ENCODE assay signal across 19 mouse cellular contexts in genomic region chr3:136678386-136678785, GRCm38 (mm10). TPM values are rescaled to one million over a fixed set of nuclear protein-coding genes. Genes with fewer than 3 reads are reported as not detected.
A peak's percentile ranks its signal among the peaks of the same experiment; 100 is the strongest.
DNase-seq lines count a peak whose midpoint lies in the region; ATAC-seq and TF ChIP-seq lines count a peak whose summit lies in the region.
"Had no signal": no experiment of that assay in that cellular context is flagged by ENCODE, and none has a peak within 500 bp of the region (broad histone marks: within the 10 kb centered on the region; RNA-seq: fewer than 3 reads in every experiment).

No protein-coding gene starts in this region.

- no peak for TF ChIP-seq CTCF in lung, embryonic 14.5 days (IDR thresholded peaks at IDR 0.05; ENCODE audit: low read depth)

- no peak overlapping the region for H3K4me2 ChIP-seq in forebrain, embryonic 14.5 days (ENCODE audit: low read length)
- no peak overlapping the region for H3K4me2 ChIP-seq in lung, embryonic 14.5 days
- H3K4me2 ChIP-seq: embryonic facial prominence, embryonic 12.5 days; hindbrain, embryonic 15.5 days; limb, embryonic 13.5 days had no signal

- DNase-seq in adrenal gland, postnatal 10 days = peak; percentile 66
- DNase-seq in adrenal gland, adult 18-20 months (ENCODE audit: low spot score in 2 of 2) = no peak
- peak; percentile 47 for DNase-seq in forebrain, embryonic 14.5 days (ENCODE audit: low spot score)
- no peak for DNase-seq in forebrain, embryonic 10.5 days (ENCODE audit: extremely low spot score, low spot score)
- peak; percentile 85 for DNase-seq in lung, embryonic 14.5 days
- no peak for DNase-seq in lung, postnatal 36 days
- peak; percentile 49 for DNase-seq in Muller cell, postnatal 12 days (ENCODE audit: inconsistent ontology term)
- no peak for DNase-seq in urinary bladder, postnatal 4 days (ENCODE audit: low spot score in 2 of 2)
- DNase-seq: gastrocnemius, postnatal 36 days; heart, postnatal 10 days; kidney, adult 11 months; midbrain, embryonic 14.5 days had no signal

- H3K9ac ChIP-seq in forebrain, embryonic 14.5 days (ENCODE audit: low read length) = no peak overlapping the region
- H3K9ac ChIP-seq in lung, embryonic 14.5 days = no peak overlapping the region
- H3K9ac ChIP-seq: embryonic facial prominence, embryonic 12.5 days; hindbrain, embryonic 15.5 days; limb, embryonic 13.5 days; liver, embryonic 14.5 days had no signal

- H3K4me3 ChIP-seq in forebrain, embryonic 14.5 days (ENCODE audit: low read depth, low read length) = no peak overlapping the region
- no peak overlapping the region for H3K4me3 ChIP-seq in forebrain, embryonic 10.5 days
- H3K4me3 ChIP-seq in lung, embryonic 14.5 days (ENCODE audit: low read depth, low read length) = no peak overlapping the region
- H3K4me3 ChIP-seq: embryonic facial prominence, embryonic 12.5 days; heart, embryonic 10.5 days; hindbrain, embryonic 15.5 days; left cerebral cortex, adult 2 months; limb, embryonic 13.5 days had no signal

- H3K27me3 ChIP-seq in forebrain, embryonic 14.5 days (replicated peaks; ENCODE audit: control insufficient read depth, insufficient read depth, low read length) = no peaks in the 10 kb centered on the region
- H3K27me3 ChIP-seq in forebrain, embryonic 10.5 days (ENCODE audit: poor library complexity, severe bottlenecking) = no peaks in the 10 kb centered on the region
- no peaks in the 10 kb centered on the region for H3K27me3 ChIP-seq in lung, embryonic 14.5 days (ENCODE audit: insufficient read depth, low read length)
- H3K27me3 ChIP-seq: embryonic facial prominence, embryonic 12.5 days; hindbrain, embryonic 15.5 days; limb, embryonic 13.5 days had no signal

- H3K9me3 ChIP-seq in forebrain, embryonic 14.5 days (replicated peaks; ENCODE audit: control insufficient read depth, low read length) = no peaks in the 10 kb centered on the region
- no peaks in the 10 kb centered on the region for H3K9me3 ChIP-seq in forebrain, embryonic 10.5 days
- H3K9me3 ChIP-seq in lung, embryonic 14.5 days (ENCODE audit: low read depth, low read length) = no peaks in the 10 kb centered on the region
- H3K9me3 ChIP-seq: embryonic facial prominence, embryonic 12.5 days; heart, embryonic 10.5 days; hindbrain, embryonic 15.5 days; limb, embryonic 13.5 days had no signal

- H3K36me3 ChIP-seq in forebrain, embryonic 14.5 days (ENCODE audit: control insufficient read depth, insufficient read depth, low read length) = no peaks in the 10 kb centered on the region
- H3K36me3 ChIP-seq in forebrain, embryonic 10.5 days (replicated peaks) = no peaks in the 10 kb centered on the region
- H3K36me3 ChIP-seq in lung, embryonic 14.5 days (ENCODE audit: insufficient read depth) = no peaks in the 10 kb centered on the region
- H3K36me3 ChIP-seq: embryonic facial prominence, embryonic 12.5 days; heart, embryonic 10.5 days; hindbrain, embryonic 15.5 days; limb, embryonic 13.5 days had no signal

- WGBS in forebrain, embryonic 14.5 days = 55% methylated on average over 8 of the region's 8 CpGs
- 85% methylated on average over 8 of the region's 8 CpGs for WGBS in forebrain, embryonic 10.5 days
- WGBS in lung, embryonic 14.5 days = 27% methylated on average over 8 of the region's 8 CpGs

- peaks cover 8% of the 10 kb centered on the region; the same call in 1 of the 2 replicates for H3K4me1 ChIP-seq in forebrain, embryonic 14.5 days (ENCODE audit: control insufficient read depth, insufficient read depth, low read length)
- H3K4me1 ChIP-seq in forebrain, embryonic 10.5 days = peaks cover 21% of the 10 kb centered on the region
- 0 out of 2 replicates have a peak, but pooled peaks cover 2% of the 10 kb centered on the region for H3K4me1 ChIP-seq in lung, embryonic 14.5 days (ENCODE audit: insufficient read depth)

- 0 out of 2 replicates have a peak, but pooled peaks have one; percentile 29 for ATAC-seq in forebrain, embryonic 14.5 days
- peak; percentile 66 for ATAC-seq in lung, embryonic 14.5 days (ENCODE audit: insufficient read depth)

- no peak overlapping the region for H3K27ac ChIP-seq in forebrain, embryonic 14.5 days (ENCODE audit: low read depth, low read length)
- H3K27ac ChIP-seq in forebrain, embryonic 10.5 days = no peak overlapping the region
- H3K27ac ChIP-seq in lung, embryonic 14.5 days (ENCODE audit: low read depth) = no peak overlapping the region
- H3K27ac ChIP-seq: embryonic facial prominence, embryonic 12.5 days; heart, embryonic 10.5 days; hindbrain, embryonic 15.5 days; kidney, postnatal 0 days; left cerebral cortex, adult 2 months; limb, embryonic 13.5 days; liver, embryonic 14.5 days had no signal

RNA-seq across cellular contexts. Expression of gene Ppp3ca, which starts 8.5 kb away (rescaled TPM):
- total RNA-seq in adrenal gland, postnatal 10 days (2021) = 10 to 100 TPM; 51.0 to 62.6 TPM
- 10 to 100 TPM; 30.4 to 49.0 TPM for total RNA-seq in adrenal gland, adult 18-20 months (2021)
- polyA plus RNA-seq in forebrain, embryonic 14.5 days (2014; fragmentation: Nextera tagmentation; extraction: Ambion mirVana) = 84.4 and 111 TPM in 2 replicates
- polyA plus RNA-seq in forebrain, embryonic 10.5 days (2016; fragmentation: Nextera tagmentation; extraction: Ambion mirVana) = 28.0 and 28.7 TPM in 2 replicates
- polyA plus RNA-seq in lung, embryonic 14.5 days (2014; fragmentation: Nextera tagmentation; extraction: Ambion mirVana) = 68.1 and 74.1 TPM in 2 replicates

Comparison
In these comparisons a context has a peak if more than half of its experiments do, and no peak if none do; other contexts are left out.
1. DNase-seq: peak in adrenal gland, postnatal 10 days (single experiment), forebrain, embryonic 14.5 days (single experiment), lung, embryonic 14.5 days (single experiment) and Muller cell, postnatal 12 days (single experiment); none in adrenal gland, adult 18-20 months (0 of 2), forebrain, embryonic 10.5 days (single experiment), lung, postnatal 36 days (single experiment) and urinary bladder, postnatal 4 days (0 of 2).